11 mouse cellular contexts compared by ENCODE assay signal in genomic region chr9:27791639-27791966, GRCm38 (mm10). TPM values are rescaled to one million over a fixed set of nuclear protein-coding genes. Genes with fewer than 3 reads are reported as not detected.
A peak's percentile ranks its signal among the peaks of the same experiment; 100 is the strongest.
DNase-seq lines count a peak whose midpoint lies in the region; ATAC-seq and TF ChIP-seq lines count a peak whose summit lies in the region.
"Had no signal": no experiment of that assay in that cellular context is flagged by ENCODE, and none has a peak within 500 bp of the region (broad histone marks: within the 10 kb centered on the region; RNA-seq: fewer than 3 reads in every experiment).

No protein-coding gene starts in this region.

- no peak overlapping the region for H3K27ac ChIP-seq in heart, embryonic 13.5 days (replicated peaks)
- no peak overlapping the region for H3K27ac ChIP-seq in limb, embryonic 12.5 days
- H3K27ac ChIP-seq in stomach, postnatal 0 days (replicated peaks): no peak overlapping the region

- no peak for TF ChIP-seq EP300 in stomach, postnatal 0 days (optimal IDR thresholded peaks at IDR 0.05)

- peaks cover 57% of the 10 kb centered on the region for H3K27me3 ChIP-seq in heart, embryonic 13.5 days (replicated peaks)
- H3K27me3 ChIP-seq in limb, embryonic 12.5 days: peaks cover 58% of the 10 kb centered on the region
- H3K27me3 ChIP-seq in stomach, postnatal 0 days (ENCODE audit: control insufficient read depth, insufficient read depth, low read length): no peaks in the 10 kb centered on the region

- ATAC-seq in heart, embryonic 13.5 days (ENCODE audit: extremely low read depth, insufficient number of reproducible peaks, low FRiP score, low TSS enrichment): no peak
- ATAC-seq in limb, embryonic 12.5 days (ENCODE audit: insufficient number of reproducible peaks, insufficient read depth, low FRiP score, low TSS enrichment, low read depth): no peak
- ATAC-seq in stomach, postnatal 0 days (ENCODE audit: low FRiP score, low TSS enrichment): no peak
- ATAC-seq: CD4-positive, CD25-positive, alpha-beta regulatory T cell, adult 4 months had no signal

- peak overlapping the region; percentile 41; the same call in 1 of the 2 replicates for H3K9ac ChIP-seq in heart, embryonic 13.5 days
- H3K9ac ChIP-seq in limb, embryonic 12.5 days (replicated peaks): no peak overlapping the region
- H3K9ac ChIP-seq in stomach, postnatal 0 days (ENCODE audit: low read length): no peak overlapping the region

- no peaks in the 10 kb centered on the region for H3K9me3 ChIP-seq in heart, embryonic 13.5 days
- no peaks in the 10 kb centered on the region for H3K9me3 ChIP-seq in limb, embryonic 12.5 days
- H3K9me3 ChIP-seq in stomach, postnatal 0 days (ENCODE audit: control insufficient read depth, low read length): no peaks in the 10 kb centered on the region

- TF ChIP-seq CTCF in stomach, postnatal 0 days (IDR thresholded peaks at IDR 0.05; ENCODE audit: low read depth): no peak

- H3K4me3 ChIP-seq in heart, embryonic 13.5 days: peak overlapping the region; percentile 50
- peak overlapping the region; percentile 39 for H3K4me3 ChIP-seq in limb, embryonic 12.5 days (replicated peaks)
- peak overlapping the region; percentile 25 for H3K4me3 ChIP-seq in stomach, postnatal 0 days (ENCODE audit: low read depth, low read length)

- peak overlapping the region; percentile 76 for H3K4me2 ChIP-seq in heart, embryonic 13.5 days
- H3K4me2 ChIP-seq in limb, embryonic 12.5 days: peak overlapping the region; percentile 60
- peak overlapping the region; percentile 50 for H3K4me2 ChIP-seq in stomach, postnatal 0 days (replicated peaks; ENCODE audit: low read depth)

- 6% methylated on average over 12 of the region's 12 CpGs for WGBS in heart, embryonic 13.5 days
- 1% methylated on average over 12 of the region's 12 CpGs for WGBS in limb, embryonic 12.5 days
- 2% methylated on average over 12 of the region's 12 CpGs for WGBS in stomach, postnatal 0 days

- peaks cover 10% of the 10 kb centered on the region for H3K4me1 ChIP-seq in heart, embryonic 13.5 days
- peaks cover 9% of the 10 kb centered on the region for H3K4me1 ChIP-seq in limb, embryonic 12.5 days (replicated peaks)
- no peaks in the 10 kb centered on the region for H3K4me1 ChIP-seq in stomach, postnatal 0 days (replicated peaks; ENCODE audit: control insufficient read depth, insufficient read depth)

- intact Hi-C loops in heart, postnatal 14 days (cut with DNase I): no loop called here

- no peaks in the 10 kb centered on the region for H3K36me3 ChIP-seq in heart, embryonic 13.5 days
- H3K36me3 ChIP-seq in limb, embryonic 12.5 days: no peaks in the 10 kb centered on the region
- no peaks in the 10 kb centered on the region for H3K36me3 ChIP-seq in stomach, postnatal 0 days (ENCODE audit: control insufficient read depth, insufficient read depth, low read length)

- no peak for DNase-seq in heart, postnatal 14 days
- DNase-seq in right cerebral cortex, postnatal 4 days: peak; percentile 35
- DNase-seq in right cerebral cortex, adult 18-20 months: no peak
- no peak for DNase-seq in stomach, postnatal 0 days (ENCODE audit: low spot score)
- no peak for DNase-seq in gastrocnemius, postnatal 10 days
- no peak for DNase-seq in thymus, postnatal 14 days
- DNase-seq: adrenal gland, adult 8-10 months; thymus, postnatal 25 days had no signal

RNA-seq across cellular contexts. Expression of gene Opcml, which starts 1.0 kb away (rescaled TPM):
- 1.3 and 1.8 TPM in 2 replicates for polyA plus RNA-seq in heart, embryonic 13.5 days (2015; fragmentation: Nextera tagmentation; extraction: Ambion mirVana)
- total RNA-seq in heart, postnatal 14 days (2021): 1 to 10 TPM; 1.0 to 1.1 TPM
- 1.6 and 1.7 TPM in 2 replicates for polyA plus RNA-seq in limb, embryonic 12.5 days (2016; fragmentation: Nextera tagmentation; extraction: Ambion mirVana)
- 1.1 and 1.2 TPM in 2 replicates for polyA plus RNA-seq in stomach, postnatal 0 days (2015; fragmentation: Nextera tagmentation; extraction: Ambion mirVana)
- 1 to 10 TPM; 5.0 to 5.7 TPM for total RNA-seq in gastrocnemius, postnatal 10 days (2021)
- polyA plus RNA-seq: CD4-positive, CD25-positive, alpha-beta regulatory T cell, adult 4 months had no signal
